ENCODE assay signal across 9 mouse cellular contexts in genomic region chr9:47574710-47575414, GRCm38 (mm10). TPM values are rescaled to one million over a fixed set of nuclear protein-coding genes. Genes with fewer than 3 reads are reported as not detected.
DNase-seq lines count a peak whose midpoint lies in the region; ATAC-seq and TF ChIP-seq lines count a peak whose summit lies in the region.
"Had no signal": no experiment of that assay in that cellular context is flagged by ENCODE, and none has a peak within 500 bp of the region (broad histone marks: within the 10 kb centered on the region; RNA-seq: fewer than 3 reads in every experiment).

No protein-coding gene starts in this region.

- no peak overlapping the region for H3K4me3 ChIP-seq in kidney, adult 2 months (ENCODE audit: insufficient read depth, low read depth, low read length)
- H3K4me3 ChIP-seq in embryonic facial prominence, embryonic 10.5 days = no peak overlapping the region
- no peak overlapping the region for H3K4me3 ChIP-seq in lung, embryonic 15.5 days
- H3K4me3 ChIP-seq: neural tube, embryonic 12.5 days had no signal

- H3K27ac ChIP-seq in kidney, adult 2 months (ENCODE audit: insufficient read depth, low read depth, low read length) = no peak overlapping the region
- H3K27ac ChIP-seq in embryonic facial prominence, embryonic 10.5 days (replicated peaks) = 0 out of 2 replicates have a peak overlapping the region, but pooled peaks have one; percentile 4
- H3K27ac ChIP-seq in lung, embryonic 15.5 days = 0 out of 2 replicates have a peak overlapping the region, but pooled peaks have one; percentile 15
- H3K27ac ChIP-seq: neural tube, embryonic 12.5 days had no signal

- no peak overlapping the region for H3K9ac ChIP-seq in lung, embryonic 15.5 days
- H3K9ac ChIP-seq: neural tube, embryonic 12.5 days had no signal

- DNase-seq in kidney, adult 2 months = peak; percentile 22
- DNase-seq in kidney, adult 9 months = no peak
- DNase-seq in brain, adult 2 months (ENCODE audit: low read depth, low spot score) = peak; percentile 65
- DNase-seq in embryonic facial prominence, embryonic 10.5 days (ENCODE audit: low spot score) = peak; percentile 35
- DNase-seq in adrenal gland, postnatal 36 days = no peak
- no peak for DNase-seq in gastrocnemius, postnatal 25 days
- DNase-seq in frontal cortex, postnatal 14 days (ENCODE audit: low spot score in 2 of 2) = no peak

- WGBS in kidney, adult 2 months = 65% methylated on average over 7 of the region's 7 CpGs
- WGBS in embryonic facial prominence, embryonic 10.5 days = 47% methylated on average over 7 of the region's 7 CpGs
- 36% methylated on average over 7 of the region's 7 CpGs for WGBS in lung, embryonic 15.5 days

- peak; percentile 77; the same call in 1 of the 2 replicates for ATAC-seq in lung, embryonic 15.5 days (ENCODE audit: borderline replicate concordance, extremely low read depth, low FRiP score, low TSS enrichment)

- H3K36me3 ChIP-seq in kidney, adult 2 months (ENCODE audit: control insufficient read depth, insufficient read depth, low read length) = no peaks in the 10 kb centered on the region
- peaks cover 13% of the 10 kb centered on the region; the same call in 1 of the 2 replicates for H3K36me3 ChIP-seq in embryonic facial prominence, embryonic 10.5 days (replicated peaks)
- H3K36me3 ChIP-seq in lung, embryonic 15.5 days = no peaks in the 10 kb centered on the region
- H3K36me3 ChIP-seq: neural tube, embryonic 12.5 days had no signal

- H3K4me1 ChIP-seq in kidney, adult 2 months (ENCODE audit: control insufficient read depth, insufficient read depth, low read length) = no peaks in the 10 kb centered on the region
- H3K4me1 ChIP-seq in embryonic facial prominence, embryonic 10.5 days = peaks cover 35% of the 10 kb centered on the region
- peaks cover 13% of the 10 kb centered on the region for H3K4me1 ChIP-seq in lung, embryonic 15.5 days

- TF ChIP-seq CTCF in kidney, adult 2 months (conservative IDR thresholded peaks at IDR 0.05; ENCODE audit: insufficient read depth, insufficient read length, low read depth, low read length) = no peak

- H3K9me3 ChIP-seq in embryonic facial prominence, embryonic 10.5 days = no peaks in the 10 kb centered on the region
- H3K9me3 ChIP-seq in lung, embryonic 15.5 days = no peaks in the 10 kb centered on the region
- H3K9me3 ChIP-seq: neural tube, embryonic 12.5 days had no signal

- TF ChIP-seq POLR2A in kidney, adult 2 months (IDR thresholded peaks at IDR 0.05; ENCODE audit: low read depth, low read length) = no peak

- H3K4me2 ChIP-seq in lung, embryonic 15.5 days = no peak overlapping the region
- H3K4me2 ChIP-seq: neural tube, embryonic 12.5 days had no signal

- no peaks in the 10 kb centered on the region for H3K27me3 ChIP-seq in kidney, adult 2 months (replicated peaks; ENCODE audit: control insufficient read depth, insufficient read depth, low read length)
- no peaks in the 10 kb centered on the region for H3K27me3 ChIP-seq in embryonic facial prominence, embryonic 10.5 days (replicated peaks; ENCODE audit: low read depth, poor library complexity, severe bottlenecking)
- H3K27me3 ChIP-seq in lung, embryonic 15.5 days = no peaks in the 10 kb centered on the region; the same call in 1 of the 2 replicates
- H3K27me3 ChIP-seq: neural tube, embryonic 12.5 days had no signal

RNA-seq across cellular contexts. Expression of gene Cadm1, which starts 44.9 kb away (rescaled TPM):
- 5.2 and 6.0 TPM in 2 replicates for polyA plus RNA-seq in kidney, adult 2 months (2012; rRNA removed)
- 119 and 120 TPM in 2 replicates for polyA plus RNA-seq in embryonic facial prominence, embryonic 10.5 days (2016; fragmentation: Nextera tagmentation; extraction: Ambion mirVana)
- 75.5 and 82.9 TPM in 2 replicates for polyA plus RNA-seq in lung, embryonic 15.5 days (2015; fragmentation: Nextera tagmentation; extraction: Ambion mirVana)
- 10 to 100 TPM; 31.6 to 38.0 TPM for total RNA-seq in adrenal gland, postnatal 36 days (2021)
- 1 to 10 TPM; 1.7 to 2.5 TPM for total RNA-seq in gastrocnemius, postnatal 25 days (2021)

Comparison
In these comparisons a context has a peak if more than half of its experiments do, and no peak if none do; other contexts are left out.
1. DNase-seq: peak in kidney, adult 2 months (single experiment), brain, adult 2 months (single experiment) and embryonic facial prominence, embryonic 10.5 days (single experiment); none in kidney, adult 9 months (single experiment), adrenal gland, postnatal 36 days (0 of 2), gastrocnemius, postnatal 25 days (single experiment) and frontal cortex, postnatal 14 days (0 of 2).
2. RNA of gene Cadm1, which starts 44.9 kb away (polyA plus RNA-seq): 119 to 120 TPM in embryonic facial prominence, embryonic 10.5 days and 75.5 to 82.9 TPM in lung, embryonic 15.5 days; 5.2 to 6.0 TPM in kidney, adult 2 months; every median in the first group is over 10 times any median in the second.